Mouse (Mus musculus): ENCODE measurements around the gene Sik3. TPM values are rescaled to one million over a fixed set of nuclear protein-coding genes. Genes with fewer than 3 reads are reported as not detected.

The Sik3 gene
- polyA plus RNA-seq, 1 experiment, result 29.4 TPM

- Histone ChIP-seq H3K4me3 (no peak overlapping the region), H3K4me2 (ENCODE audit: low read depth) (no peak overlapping the region), H3ac (ENCODE audit: control insufficient read depth, insufficient read length) (no peak overlapping the region), H3K36me3 (ENCODE audit: control insufficient read depth, insufficient read depth) (no peaks in the 10 kb centered on the region), H3K27me3 (ENCODE audit: control insufficient read depth, insufficient read depth, insufficient read length) (no peaks in the 10 kb centered on the region), H3K79me2 (ENCODE audit: control insufficient read depth, insufficient read depth) (peaks cover 12% of the 10 kb centered on the region)
- no peak for TF ChIP-seq REST (IDR thresholded peaks at IDR 0.05; ENCODE audit: insufficient read depth, insufficient read length)
- TF ChIP-seq USF1 (IDR thresholded peaks at IDR 0.05; ENCODE audit: low read depth), result no peak
- no peak for TF ChIP-seq E2F4 (IDR thresholded peaks at IDR 0.05; ENCODE audit: insufficient read depth)
- TF ChIP-seq MYOD1 (IDR thresholded peaks at IDR 0.05; ENCODE audit: control insufficient read depth in 1 of 3, insufficient read length in 2 of 3, low read depth in 2 of 3), result no peak
- TF ChIP-seq TCF3 (IDR thresholded peaks at IDR 0.05; ENCODE audit: insufficient read length, low read depth), result no peak
- TF ChIP-seq CEBPB (IDR thresholded peaks at IDR 0.05; ENCODE audit: insufficient read depth, poor library complexity, severe bottlenecking), result no peak
- TF ChIP-seq MYOG (IDR thresholded peaks at IDR 0.05; ENCODE audit: control insufficient read depth in 1 of 3, insufficient read depth in 1 of 3, insufficient read length in 2 of 3, low read depth in 2 of 3), result no peak
- TF ChIP-seq TCF12 (IDR thresholded peaks at IDR 0.05; ENCODE audit: insufficient read depth, poor library complexity, severe bottlenecking), result no peak
- no peak for TF ChIP-seq SRF (IDR thresholded peaks at IDR 0.05; ENCODE audit: control insufficient read depth, insufficient read length, low read depth)
- no peak for TF ChIP-seq POLR2A (IDR thresholded peaks at IDR 0.05; ENCODE audit: insufficient read length, low read depth)
- TF ChIP-seq POLR2AphosphoS2 (IDR thresholded peaks at IDR 0.05; ENCODE audit: insufficient read length, low read depth), result no peak
- TF ChIP-seq MAX (IDR thresholded peaks at IDR 0.05; ENCODE audit: low read depth), result no peak
Measured at GRCm38 (mm10) chr9:46098360-46098985, 85.9 kb downstream of the Sik3 start.

GRCm38 (mm10) chr9:46099107-46099506 is 86.5 kb downstream of the Sik3 start:
- H3K36me3 ChIP-seq (ENCODE audit: control insufficient read depth, insufficient read depth), result no peaks in the 10 kb centered on the region
- TF ChIP-seq SRF (IDR thresholded peaks at IDR 0.05; ENCODE audit: control insufficient read depth, insufficient read length, low read depth), result no peak
- TF ChIP-seq TCF12 (IDR thresholded peaks at IDR 0.05; ENCODE audit: insufficient read depth, poor library complexity, severe bottlenecking), result no peak
- no peak for TF ChIP-seq CEBPB (IDR thresholded peaks at IDR 0.05; ENCODE audit: insufficient read depth, poor library complexity, severe bottlenecking)
- no peak for TF ChIP-seq TCF3 (IDR thresholded peaks at IDR 0.05; ENCODE audit: insufficient read length, low read depth)
- no peak for TF ChIP-seq E2F4 (IDR thresholded peaks at IDR 0.05; ENCODE audit: insufficient read depth)
- TF ChIP-seq REST (IDR thresholded peaks at IDR 0.05; ENCODE audit: insufficient read depth, insufficient read length), result no peak
- no peak for TF ChIP-seq POLR2A (IDR thresholded peaks at IDR 0.05; ENCODE audit: insufficient read length, low read depth)
- TF ChIP-seq POLR2AphosphoS2 (IDR thresholded peaks at IDR 0.05; ENCODE audit: insufficient read length, low read depth), result no peak
- TF ChIP-seq USF1 (IDR thresholded peaks at IDR 0.05; ENCODE audit: low read depth), result no peak
- no peak for TF ChIP-seq MYOG (IDR thresholded peaks at IDR 0.05; ENCODE audit: control insufficient read depth in 1 of 3, insufficient read depth in 1 of 3, insufficient read length in 2 of 3, low read depth in 2 of 3)
- no peak for TF ChIP-seq MYOD1 (IDR thresholded peaks at IDR 0.05; ENCODE audit: control insufficient read depth in 1 of 3, insufficient read length in 2 of 3, low read depth in 2 of 3)
- no peak for TF ChIP-seq MAX (IDR thresholded peaks at IDR 0.05; ENCODE audit: low read depth)
- no peak overlapping the region for H3ac ChIP-seq (ENCODE audit: control insufficient read depth, insufficient read length)
- H3K27me3 ChIP-seq (ENCODE audit: control insufficient read depth, insufficient read depth, insufficient read length), result no peaks in the 10 kb centered on the region
- H3K79me2 ChIP-seq (ENCODE audit: control insufficient read depth, insufficient read depth), result peaks cover 13% of the 10 kb centered on the region
- H3K4me3 ChIP-seq, result no peak overlapping the region
- H3K4me2 ChIP-seq (ENCODE audit: low read depth), result no peak overlapping the region

- H3K36me3 ChIP-seq (ENCODE audit: control insufficient read depth, insufficient read depth), result no peaks in the 10 kb centered on the region
- H3K4me3 ChIP-seq, result no peak overlapping the region
- no peak overlapping the region for H3ac ChIP-seq (ENCODE audit: control insufficient read depth, insufficient read length)
- H3K27me3 ChIP-seq (ENCODE audit: control insufficient read depth, insufficient read depth, insufficient read length), result no peaks in the 10 kb centered on the region
- TF ChIP-seq TCF12 (IDR thresholded peaks at IDR 0.05; ENCODE audit: insufficient read depth, poor library complexity, severe bottlenecking) (no peak), MYOG (IDR thresholded peaks at IDR 0.05; ENCODE audit: control insufficient read depth in 1 of 3, insufficient read depth in 1 of 3, insufficient read length in 2 of 3, low read depth in 2 of 3) (no peak), MAX (IDR thresholded peaks at IDR 0.05; ENCODE audit: low read depth) (no peak)
- H3K79me2 ChIP-seq (ENCODE audit: control insufficient read depth, insufficient read depth), result peaks cover 9% of the 10 kb centered on the region
- no peak overlapping the region for H3K4me2 ChIP-seq (ENCODE audit: low read depth)
Measured at GRCm38 (mm10) chr9:46103154-46103553, 90.5 kb downstream of the Sik3 start.

- TF ChIP-seq USF1 (IDR thresholded peaks at IDR 0.05; ENCODE audit: low read depth) (no peak), POLR2A (IDR thresholded peaks at IDR 0.05; ENCODE audit: insufficient read length, low read depth) (no peak), SRF (IDR thresholded peaks at IDR 0.05; ENCODE audit: control insufficient read depth, insufficient read length, low read depth) (no peak), MYOG (IDR thresholded peaks at IDR 0.05; ENCODE audit: control insufficient read depth in 1 of 3, insufficient read depth in 1 of 3, insufficient read length in 2 of 3, low read depth in 2 of 3) (no peak), POLR2AphosphoS2 (IDR thresholded peaks at IDR 0.05; ENCODE audit: insufficient read length, low read depth) (no peak), TCF12 (IDR thresholded peaks at IDR 0.05; ENCODE audit: insufficient read depth, poor library complexity, severe bottlenecking) (no peak), MAX (IDR thresholded peaks at IDR 0.05; ENCODE audit: low read depth) (no peak), CEBPB (IDR thresholded peaks at IDR 0.05; ENCODE audit: insufficient read depth, poor library complexity, severe bottlenecking) (no peak), TCF3 (IDR thresholded peaks at IDR 0.05; ENCODE audit: insufficient read length, low read depth) (no peak), E2F4 (IDR thresholded peaks at IDR 0.05; ENCODE audit: insufficient read depth) (no peak), MYOD1 (IDR thresholded peaks at IDR 0.05; ENCODE audit: control insufficient read depth in 1 of 3, insufficient read length in 2 of 3, low read depth in 2 of 3) (no peak), REST (IDR thresholded peaks at IDR 0.05; ENCODE audit: insufficient read depth, insufficient read length) (no peak)
- H3K36me3 ChIP-seq (ENCODE audit: control insufficient read depth, insufficient read depth), result no peaks in the 10 kb centered on the region
- peaks cover 13% of the 10 kb centered on the region for H3K79me2 ChIP-seq (ENCODE audit: control insufficient read depth, insufficient read depth)
- no peak overlapping the region for H3K4me3 ChIP-seq
- no peak overlapping the region for H3ac ChIP-seq (ENCODE audit: control insufficient read depth, insufficient read length)
- H3K4me2 ChIP-seq (ENCODE audit: low read depth), result no peak overlapping the region
- no peaks in the 10 kb centered on the region for H3K27me3 ChIP-seq (ENCODE audit: control insufficient read depth, insufficient read depth, insufficient read length)
Measured at GRCm38 (mm10) chr9:46106105-46106504, 93.5 kb downstream of the Sik3 start.
